Mouse (Mus musculus) large intestine, adult 2 months (tissue): ENCODE measurements around the gene Rrp1b. TPM values are rescaled to one million over a fixed set of nuclear protein-coding genes. Genes with fewer than 3 reads are reported as not detected.

Experiments used
- DNase-seq: peaks from one replicate; pipeline ENCODE4 v3.0.0-alpha.2; 2012; ENCODE audit warnings: low read depth, low spot score
- WGBS: fragments of 180-500 bp; shearing (Covaris S2); methylation state at CpG from one replicate; pipeline ENCODE4 v1.1.7; 2018; 5-methylcytosine and 5-hydroxymethylcytosine counted together
- polyA plus RNA-seq: library from polyadenylated mRNA; depleted of rRNA; stranded (reverse); fragments of >200 nt; gene quantifications from 2 replicates; pipeline ENCODE4 v1.2.3, GENCODE M21; 2012; rRNA removed

The Rrp1b gene
- polyA plus RNA-seq, 1 experiment = 5.6 TPM

DNA sequence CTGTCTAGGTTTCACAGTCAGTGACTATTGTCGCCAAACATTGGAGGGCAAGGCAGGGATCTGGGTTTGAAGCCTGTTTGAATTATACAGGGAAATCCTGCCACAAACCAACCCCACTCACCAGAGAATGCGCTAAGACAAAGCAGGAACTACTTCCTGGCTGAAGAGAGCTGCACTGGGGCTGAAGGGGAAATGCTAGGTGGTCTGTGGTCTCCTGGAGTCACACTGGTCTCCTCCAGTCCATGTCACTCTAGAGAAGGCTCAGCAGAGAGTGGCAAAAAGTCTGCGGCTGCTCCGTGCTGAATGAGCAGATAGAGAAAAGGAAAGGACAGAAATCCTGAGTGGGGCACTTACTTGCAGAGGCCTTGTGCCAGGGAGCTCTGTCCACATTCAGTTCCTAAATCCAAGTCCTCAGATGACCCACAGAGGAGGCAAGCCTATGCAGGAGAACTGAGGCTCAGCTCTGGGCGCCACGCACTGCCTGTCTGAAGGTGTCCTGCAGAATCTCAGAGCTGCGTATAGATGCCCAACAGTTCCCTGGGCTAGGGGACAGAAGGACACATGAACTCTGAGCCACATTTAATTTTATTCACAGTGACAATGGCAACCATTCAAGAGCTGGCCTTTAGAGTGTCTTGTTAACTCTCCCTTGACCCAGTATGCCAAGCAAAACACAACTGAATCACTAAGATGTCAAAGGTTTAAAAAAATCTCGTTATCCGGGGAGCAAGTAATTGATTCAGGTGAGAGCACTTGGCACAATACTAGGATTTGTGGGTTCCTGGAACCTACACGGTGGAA is 75.3 kb downstream of the Rrp1b start:
- DNase-seq = no peak
- 79% methylated on average over 10 of the region's 10 CpGs for WGBS

Other genes starting within 250 kb of the Rrp1b start
- 4.7 and 11.2 TPM in 2 replicates for gene Sik1, start 180.3 kb upstream of the Rrp1b start, polyA plus RNA-seq
- 0.68 and 0.86 TPM in 2 replicates for gene Hsf2bp, start 249 bp downstream of the Rrp1b start, polyA plus RNA-seq
- gene Notch3, start 130.8 kb downstream of the Rrp1b start, polyA plus RNA-seq = 2.5 and 4.9 TPM in 2 replicates
- 0.74 and 0.75 TPM in 2 replicates for gene Ephx3, start 153.4 kb downstream of the Rrp1b start, polyA plus RNA-seq
- 27.9 and 32.5 TPM in 2 replicates for gene Brd4, start 248.6 kb downstream of the Rrp1b start, polyA plus RNA-seq